Mouse (Mus musculus): Measurements from ENCODE around the gene Lrba. TPM values are rescaled to one million over a fixed set of nuclear protein-coding genes. Genes with fewer than 3 reads are reported as not detected.

Gene Lrba
- total RNA-seq, 2 experiments from 2014 or later, result 19.3 to 23.1 TPM

DNA sequence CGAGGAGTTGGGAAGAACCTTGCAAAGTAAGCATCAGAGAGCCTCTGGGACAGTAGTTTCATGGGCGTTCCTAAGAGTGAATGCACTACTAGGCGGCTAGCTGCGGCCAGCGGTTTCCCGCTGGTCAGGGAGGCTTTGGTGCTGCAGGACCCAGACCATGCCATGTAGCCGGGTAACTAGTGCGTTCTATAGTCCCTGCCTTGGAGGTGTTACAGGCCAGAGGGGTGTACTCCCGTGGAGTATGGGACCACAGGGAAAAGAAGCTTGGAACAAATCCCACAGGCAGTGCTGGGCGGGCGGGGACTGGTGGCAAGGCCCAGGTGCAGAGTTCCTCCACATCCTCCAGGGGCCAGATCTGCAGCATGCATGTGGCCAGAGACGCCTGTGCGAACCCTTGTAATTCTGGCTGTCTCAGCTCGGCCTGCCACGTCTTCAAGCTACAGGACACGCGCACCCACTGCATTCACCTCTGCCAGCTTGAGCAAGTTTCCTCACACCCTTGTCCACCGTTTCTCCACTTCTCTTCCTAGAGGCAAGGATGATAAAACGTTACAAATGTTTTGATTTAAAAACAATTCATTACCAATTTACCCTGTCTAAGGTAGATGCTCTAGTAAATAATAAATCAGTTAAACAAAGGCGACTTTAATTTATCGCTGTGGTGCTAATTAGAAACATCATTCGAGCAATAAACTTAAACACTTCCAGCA is 326.0 kb downstream of the Lrba start:
- intact Hi-C loops (cut with DNase I), result no loop called here
- DNase-seq, result no peak

GRCm38 (mm10) chr3:86551011-86551728 is 326.7 kb downstream of the Lrba start:
- DNase-seq, result no peak
- intact Hi-C loops (cut with DNase I), result no loop called here

GRCm38 (mm10) chr3:86552170-86552569 is 327.7 kb downstream of the Lrba start:
- intact Hi-C loops (cut with DNase I), result no loop called here
- DNase-seq, result no peak

DNA sequence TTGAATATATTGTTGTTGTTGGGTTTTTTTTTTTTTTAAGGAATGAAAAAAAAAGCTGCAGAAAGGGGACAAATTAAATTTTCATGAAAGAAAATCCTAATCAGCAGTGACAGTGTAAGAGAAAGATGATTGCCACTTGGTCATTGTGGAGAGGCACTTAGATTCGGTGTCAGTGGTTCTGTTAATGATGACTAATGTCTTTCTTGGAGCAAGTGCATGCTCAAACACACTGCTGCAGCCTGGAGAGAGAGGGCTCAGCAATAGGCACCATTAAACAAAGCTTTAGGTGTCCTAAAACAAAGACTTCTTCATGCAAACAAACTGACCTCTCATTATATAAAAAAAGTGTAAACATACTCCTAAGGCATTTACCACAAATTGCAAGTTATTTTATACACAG is 334.5 kb downstream of the Lrba start:
- no peak for DNase-seq
- intact Hi-C loops (cut with DNase I), result no loop called here

GRCm38 (mm10) chr3:86559635-86560034 is 335.2 kb downstream of the Lrba start:
- no peak for DNase-seq
- intact Hi-C loops (cut with DNase I), result no loop called here

DNA sequence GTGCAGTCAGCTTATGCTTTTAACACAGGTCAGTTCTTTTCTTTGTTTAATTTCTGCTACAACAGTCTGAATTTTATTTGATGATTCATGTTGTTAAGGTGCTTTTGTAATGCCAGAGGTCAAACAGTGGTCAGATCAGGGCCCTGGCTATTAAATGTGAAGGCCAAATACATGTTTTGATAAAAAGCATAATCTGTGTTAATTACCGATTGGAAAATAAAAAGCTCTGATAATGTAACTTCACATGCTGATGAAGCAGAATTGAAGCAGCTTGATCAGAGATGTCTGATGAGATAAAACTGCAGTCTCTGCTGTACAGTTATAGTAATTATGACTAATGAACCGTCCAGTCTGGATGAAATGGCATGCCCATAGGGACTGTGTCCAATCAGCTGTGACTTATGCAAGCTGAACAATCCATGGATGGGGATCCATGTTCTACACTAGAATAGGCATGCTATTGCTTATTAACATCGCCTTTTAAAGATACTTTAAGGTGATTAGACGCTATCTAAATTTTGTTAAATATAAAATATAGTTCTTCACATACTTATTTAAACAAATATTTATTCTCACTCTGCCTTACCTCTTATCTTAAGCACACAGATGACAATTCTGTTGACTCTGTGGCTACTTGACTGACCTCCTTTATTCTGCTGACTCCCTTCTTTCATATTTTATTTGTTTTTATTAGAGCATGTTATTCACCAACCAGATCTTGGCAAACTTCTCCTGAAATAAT is 336.0 kb downstream of the Lrba start:
- DNase-seq, result no peak
- intact Hi-C loops (cut with DNase I), result no loop called here

DNA sequence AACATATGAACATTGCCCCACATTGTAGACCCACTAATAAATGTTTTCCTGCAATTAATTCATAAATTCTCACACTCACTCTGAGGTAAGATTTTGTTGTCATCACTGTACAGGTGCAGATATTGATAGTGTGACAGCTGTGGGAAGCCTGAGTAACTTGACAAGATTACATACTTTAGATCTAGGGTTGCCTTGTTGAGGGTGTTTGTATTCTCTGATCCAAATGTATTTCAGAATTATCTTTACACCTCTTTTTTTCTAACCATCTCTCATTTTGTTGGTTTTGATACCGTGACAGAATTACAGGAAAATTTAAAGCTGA is 336.5 kb downstream of the Lrba start:
- no peak for DNase-seq
- intact Hi-C loops (cut with DNase I), result no loop called here

GRCm38 (mm10) chr3:86561396-86561795 is 336.9 kb downstream of the Lrba start:
- no peak for DNase-seq
- intact Hi-C loops (cut with DNase I), result no loop called here

- no peak for DNase-seq
- intact Hi-C loops (cut with DNase I), result no loop called here
Observed at GRCm38 (mm10) chr3:86567312-86567711, 342.8 kb downstream of the Lrba start.

DNA sequence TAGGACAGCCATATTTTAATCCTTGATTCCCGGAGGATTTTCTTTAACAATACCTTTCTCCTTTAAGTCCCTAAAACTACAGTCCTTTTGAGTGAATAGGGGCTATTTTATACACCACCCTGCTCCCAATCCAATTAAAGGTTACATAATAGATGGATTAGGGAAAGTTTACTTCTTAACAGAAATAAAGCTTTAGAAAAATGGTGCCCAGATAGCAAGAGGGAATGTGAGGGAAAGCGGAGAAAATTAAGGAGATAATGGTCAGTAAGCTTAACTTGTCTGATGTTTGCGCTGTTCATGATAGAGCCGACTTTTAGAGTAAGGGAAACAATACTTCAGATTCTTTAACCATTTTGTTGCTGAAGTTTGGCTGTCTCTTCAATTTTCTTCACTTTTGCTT is 347.0 kb downstream of the Lrba start:
- intact Hi-C loops (cut with DNase I), result no loop called here
- no peak for DNase-seq

DNA sequence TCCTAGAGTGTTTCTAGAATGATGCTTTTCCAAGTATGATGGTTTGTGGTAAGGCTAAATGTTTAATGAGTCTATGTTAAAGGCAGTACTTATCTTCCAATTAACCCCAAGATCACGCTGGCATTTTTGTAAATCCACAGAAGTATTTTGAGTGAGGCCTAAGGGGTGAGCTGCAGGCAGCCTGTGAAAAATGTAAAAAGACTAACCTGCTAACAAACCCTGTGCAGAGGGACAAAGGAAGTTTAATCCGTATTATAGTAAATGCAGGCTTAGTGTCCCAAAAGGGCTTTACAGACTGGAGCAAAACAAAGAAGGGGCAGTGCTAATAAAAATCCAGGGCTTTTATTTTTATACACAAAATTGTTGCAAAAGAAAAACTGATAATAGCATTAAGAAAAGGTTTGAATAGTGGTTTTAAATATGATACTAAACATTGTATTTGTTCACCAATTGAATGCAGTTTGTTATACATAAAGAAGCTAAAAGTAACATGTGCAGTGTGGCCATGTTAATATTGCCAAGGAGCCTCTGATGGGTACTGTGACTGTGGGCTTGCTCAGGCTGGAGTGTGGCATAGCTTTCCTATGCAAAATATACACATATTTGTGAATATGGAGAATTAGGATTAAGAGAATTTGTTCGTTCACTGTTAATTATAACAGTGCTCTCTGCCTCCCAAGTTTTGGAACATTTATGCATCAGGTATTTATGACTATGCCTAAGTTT is 348.2 kb downstream of the Lrba start:
- intact Hi-C loops (cut with DNase I), result no loop called here
- DNase-seq, result no peak

- intact Hi-C loops (cut with DNase I), result no loop called here
- DNase-seq, result no peak
Observed at GRCm38 (mm10) chr3:86575312-86575711, 350.8 kb downstream of the Lrba start.

GRCm38 (mm10) chr3:86602284-86602683 is 377.8 kb downstream of the Lrba start:
- intact Hi-C loops (cut with DNase I), result no loop called here

DNA sequence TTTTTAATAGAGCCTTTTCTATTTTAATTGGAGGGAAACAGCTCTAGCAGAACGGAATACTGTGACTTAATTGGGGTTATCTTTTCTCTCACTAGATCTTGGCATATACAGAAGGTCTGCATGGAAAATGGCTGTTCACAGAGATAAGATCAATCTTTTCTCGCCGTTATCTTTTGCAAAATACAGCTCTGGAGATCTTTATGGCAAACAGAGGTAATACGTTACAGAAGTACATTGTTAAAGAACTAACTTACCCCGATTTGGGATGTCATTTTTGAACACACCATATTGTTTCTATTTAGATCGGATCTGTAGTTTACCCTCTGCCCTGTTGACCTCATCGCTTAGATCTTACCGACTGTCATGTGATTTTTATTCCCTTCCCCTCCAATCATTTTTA is 381.3 kb downstream of the Lrba start:
- DNase-seq, result no peak
- intact Hi-C loops (cut with DNase I), result no loop called here

More at GRCm38 (mm10) chr3:86602284-86602683, 377.8 kb downstream of the Lrba start:
- DNase-seq, result no peak

DNA sequence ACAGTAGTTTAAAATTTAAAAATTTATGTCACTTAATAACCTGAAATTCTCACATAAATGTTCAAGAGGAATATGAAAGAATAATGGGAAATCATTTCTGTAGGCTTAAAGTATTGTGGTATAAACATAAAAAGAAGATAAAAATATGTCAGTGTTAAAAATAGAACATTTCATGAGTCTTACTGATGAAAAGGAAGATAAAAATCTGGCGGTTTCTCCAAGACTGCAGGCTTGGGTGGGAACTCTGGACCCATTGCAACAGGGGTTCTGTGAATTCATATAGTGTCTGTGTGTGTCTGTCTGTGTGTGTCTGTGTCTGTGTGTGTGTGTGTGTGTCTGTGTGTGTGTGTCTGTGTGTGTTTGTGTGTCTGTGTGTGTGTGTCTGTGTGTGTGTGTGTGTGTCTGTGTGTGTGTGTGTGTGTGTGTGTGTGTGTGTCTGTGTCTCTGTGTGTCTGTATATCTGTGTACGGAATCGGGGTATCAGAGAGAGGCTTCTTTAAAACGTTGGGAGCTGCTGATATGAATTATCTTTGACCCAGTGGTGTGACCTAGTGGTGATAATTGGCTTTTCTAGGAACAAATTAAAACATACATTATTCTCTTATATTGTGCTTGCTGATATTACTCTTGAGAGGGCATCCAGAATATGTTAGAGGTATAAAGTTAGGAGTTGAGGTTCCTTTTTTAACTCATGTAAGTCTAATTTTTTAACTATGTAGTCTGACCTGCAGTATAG is 402.7 kb downstream of the Lrba start:
- no peak for DNase-seq
- intact Hi-C loops (cut with DNase I), result no loop called here

GRCm38 (mm10) chr3:86629379-86629778 is 404.9 kb downstream of the Lrba start:
- DNase-seq, result no peak
- intact Hi-C loops (cut with DNase I), result no loop called here

DNA sequence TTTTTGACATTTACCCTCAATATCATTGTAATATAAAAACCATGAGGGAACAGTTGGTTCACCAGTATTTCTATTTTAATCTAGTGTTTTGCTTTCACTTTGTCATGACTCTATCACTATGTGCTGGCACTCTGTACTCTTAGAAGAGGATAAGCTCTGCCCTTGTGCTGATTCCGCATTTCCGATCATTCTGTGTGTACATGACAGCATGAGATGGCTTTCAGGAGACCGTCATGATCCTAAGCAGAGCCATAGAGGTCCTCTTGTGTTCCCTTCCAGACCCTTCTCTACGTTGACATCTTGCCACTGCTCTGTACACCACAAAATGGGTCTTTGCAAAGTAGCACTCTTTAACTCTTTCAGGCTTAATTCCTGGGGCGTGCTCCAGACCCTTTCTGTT is 411.0 kb downstream of the Lrba start:
- intact Hi-C loops (cut with DNase I), result no loop called here
- no peak for DNase-seq

DNA sequence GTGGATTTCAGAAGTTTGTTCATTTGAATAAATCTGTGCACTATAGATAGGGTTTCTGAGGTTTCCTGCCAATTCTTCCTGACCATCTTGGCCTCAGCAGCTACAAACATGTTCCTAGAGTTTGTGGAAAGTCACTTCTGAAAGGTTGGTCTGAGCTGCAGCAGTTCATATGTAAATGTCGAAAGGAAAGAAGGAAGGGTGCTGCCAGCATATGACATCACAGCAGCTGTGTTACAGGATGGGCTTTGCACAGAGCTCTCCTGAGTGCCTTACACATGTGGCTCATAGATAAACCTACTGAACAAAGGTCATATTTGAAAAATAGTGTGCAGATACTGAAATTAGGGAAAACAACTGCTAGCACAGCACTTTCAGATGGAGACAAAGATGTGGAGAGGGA is 411.5 kb downstream of the Lrba start:
- no peak for DNase-seq
- intact Hi-C loops (cut with DNase I), result no loop called here

DNA sequence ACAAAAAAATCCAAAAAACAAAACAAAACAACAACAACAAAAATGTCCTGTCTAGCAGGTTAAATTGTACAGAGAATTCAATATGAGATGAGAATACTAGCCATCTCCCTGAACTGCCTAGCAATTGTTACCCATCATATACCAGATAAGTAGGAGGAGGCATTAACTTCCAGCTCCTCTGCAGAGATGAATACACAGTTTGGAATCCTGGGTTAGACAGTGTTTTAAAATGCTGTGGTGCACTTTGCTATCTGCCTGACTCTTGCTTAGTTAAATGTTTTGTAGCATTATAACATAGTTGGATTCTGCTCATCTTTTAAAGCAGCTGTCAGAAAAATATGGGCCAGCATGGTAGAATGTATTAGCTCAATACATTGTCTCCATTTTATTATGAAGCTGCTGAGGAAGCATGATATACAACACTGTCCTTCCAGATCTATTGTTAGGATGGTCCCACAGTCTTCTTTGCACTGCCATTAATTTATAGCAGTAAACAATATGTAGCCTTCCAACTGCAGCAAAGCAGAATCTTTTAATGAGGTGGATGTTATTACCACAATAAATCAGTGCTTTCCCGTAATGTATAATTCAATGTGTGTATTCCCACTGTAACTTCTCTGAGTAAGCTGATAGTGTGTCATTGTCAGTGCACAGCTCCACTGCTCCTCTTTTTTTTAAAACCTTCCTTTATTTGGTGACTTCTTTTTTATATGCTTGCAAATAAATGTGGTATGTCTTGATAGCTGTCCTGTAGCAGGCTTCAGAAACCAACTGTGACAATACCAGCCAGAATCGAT is 414.3 kb downstream of the Lrba start:
- no peak for DNase-seq
- intact Hi-C loops (cut with DNase I), result no loop called here

DNA sequence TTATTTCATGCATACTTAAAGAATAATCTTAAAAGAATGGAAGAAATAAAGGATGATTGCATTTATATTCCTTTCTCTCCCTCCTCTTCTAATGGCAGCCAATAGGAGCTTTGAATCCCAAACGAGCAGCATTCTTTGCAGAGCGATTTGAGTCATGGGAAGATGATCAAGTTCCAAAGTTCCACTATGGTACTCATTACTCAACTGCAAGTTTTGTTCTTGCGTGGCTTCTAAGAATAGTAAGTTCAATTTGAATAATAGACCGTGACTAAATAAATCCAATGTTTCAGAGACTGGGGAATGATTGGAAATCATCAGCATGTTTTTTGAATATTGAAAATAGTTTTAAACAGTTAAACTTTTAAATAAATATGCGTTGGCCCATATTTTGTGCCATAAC is 416.9 kb downstream of the Lrba start:
- intact Hi-C loops (cut with DNase I), result no loop called here

More for the DNA sequence above, 416.9 kb downstream of the Lrba start:
- DNase-seq, result no peak
